Mouse (Mus musculus): ENCODE results near the gene Chd6.

GRCm38 (mm10) chr2:160931378-160931777 is 177.5 kb downstream of the Chd6 start:
- TF ChIP-seq FLI1 (IDR thresholded peaks at IDR 0.05; ENCODE audit: low read length) (no peak), GATA1 (IDR thresholded peaks at IDR 0.05; ENCODE audit: borderline replicate concordance, low read length) (no peak)
